Mouse (Mus musculus): ENCODE measurements around the gene Rcc1. TPM values are rescaled to one million over a fixed set of nuclear protein-coding genes. Genes with fewer than 3 reads are reported as not detected.

The Rcc1 gene
- total and polyA plus RNA-seq, 3 experiments: 93.6 to 149 (median 148) TPM

DNA sequence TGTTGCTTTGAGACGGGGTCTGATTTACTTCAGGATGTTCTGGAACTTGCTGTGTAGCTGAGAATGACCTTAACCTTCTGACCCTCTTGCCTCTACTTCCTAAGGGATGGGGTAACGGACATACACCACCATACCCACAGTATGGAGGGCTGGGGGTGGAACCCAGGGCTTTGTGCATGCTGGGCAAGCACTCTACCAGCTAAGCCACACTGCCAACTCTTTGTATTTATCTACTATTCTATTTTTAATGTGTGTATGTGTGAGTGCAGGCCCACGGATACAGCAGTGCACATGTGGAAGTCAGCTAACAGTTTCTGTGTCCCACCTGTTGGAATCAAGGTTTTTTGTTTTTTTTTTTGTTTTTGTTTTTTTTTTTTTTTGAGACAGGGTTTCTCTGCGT, 6.1 kb upstream of the Rcc1 start:
- dilution Hi-C loops (cut with MboI; ENCODE audit: extremely low pct_ligation_motif_present, extremely low pct_unique_long_range_greater_than_20kb, low sequenced_read_pairs): no loop called here

DNA sequence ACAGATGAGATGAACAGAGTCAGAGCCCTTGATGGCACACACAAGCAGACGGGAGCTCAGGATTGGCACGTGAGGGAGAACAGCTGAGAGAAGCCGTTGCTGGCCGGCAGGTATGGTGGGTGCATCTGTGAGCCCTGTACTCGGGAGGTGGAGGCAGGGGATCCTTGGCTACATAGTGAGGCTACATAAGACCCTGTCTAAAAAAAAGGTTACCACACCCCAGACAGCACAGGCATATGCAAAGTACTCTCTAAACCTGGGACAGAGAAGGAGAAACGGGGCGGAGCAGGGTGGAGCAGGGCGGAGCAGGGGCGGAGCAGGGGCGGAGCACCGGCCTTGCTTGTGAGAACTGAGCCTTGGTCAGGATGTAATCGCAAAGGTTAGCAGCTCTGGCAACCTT, 2.8 kb upstream of the Rcc1 start:
- dilution Hi-C loops (cut with MboI; ENCODE audit: extremely low pct_ligation_motif_present, extremely low pct_unique_long_range_greater_than_20kb, low sequenced_read_pairs) (no loop called here), in situ Hi-C loops (cut with MboI; ENCODE audit: low pct_ligation_motif_present, low pct_unique_long_range_greater_than_20kb, low sequenced_read_pairs) (loop anchor here (10.0 kb wide), 1 partner anchor 59 kb away; no protein-coding TSS in a partner anchor)
- Histone ChIP-seq H3K4me2 (ENCODE audit: insufficient read depth, low read depth, poor library complexity, severe bottlenecking) (peak overlapping the region; percentile 89), H3K4me1 (ENCODE audit: control insufficient read depth in 1 of 2, insufficient read depth in 2 of 2) (peaks cover 5 to 35% of the 10 kb centered on the region in 2 experiments), H3K9me3 (replicated peaks; ENCODE audit: low read length) (no peaks in the 10 kb centered on the region), H3K4me3 (replicated peaks in 1 of 3; ENCODE audit: low read depth in 2 of 3, low read length in 2 of 3, poor library complexity in 1 of 3) (peak overlapping the region in 2 of 3 experiments; percentile 15 to 33), H3K27me3 (replicated peaks) (no peaks in the 10 kb centered on the region), H3K79me2 (replicated peaks; ENCODE audit: control insufficient read depth, extremely low read depth, insufficient read depth, poor library complexity, severe bottlenecking) (peaks cover 20% of the 10 kb centered on the region), H3K9ac (ENCODE audit: insufficient read depth, low read depth) (no peak overlapping the region), H3K27ac (ENCODE audit: insufficient read depth, low read depth) (no peak overlapping the region), H3K36me3 (replicated peaks in 1 of 2; ENCODE audit: control insufficient read depth in 1 of 2, insufficient read depth in 1 of 2, low read length in 1 of 2) (peaks cover 8 to 46% of the 10 kb centered on the region in 2 experiments)
- DNase-seq (ENCODE audit: extremely low read depth): peak; percentile 63
- peak; percentile 43; the same call in 1 of the 2 replicates for TF ChIP-seq POLR2A (IDR thresholded peaks at IDR 0.05; ENCODE audit: low read depth, low read length)
- TF ChIP-seq BHLHE40 (IDR thresholded peaks at IDR 0.05; ENCODE audit: low read depth, low read length): peak; percentile 95
- TF ChIP-seq MAZ (IDR thresholded peaks at IDR 0.05; ENCODE audit: low read depth, low read length): no peak
- peak; percentile 68 for TF ChIP-seq ZNF384 (IDR thresholded peaks at IDR 0.05; ENCODE audit: low read depth, low read length)
- no peak for TF ChIP-seq POLR2AphosphoS2 (IDR thresholded peaks at IDR 0.05; ENCODE audit: low read depth, low read length)

More for the DNA sequence above, 6.1 kb upstream of the Rcc1 start:
- H3K4me3 ChIP-seq (replicated peaks in 1 of 3; ENCODE audit: low read depth in 2 of 3, low read length in 2 of 3, poor library complexity in 1 of 3): no peak overlapping the region
- no peak for DNase-seq (ENCODE audit: extremely low read depth)
- no peaks in the 10 kb centered on the region for H3K27me3 ChIP-seq (replicated peaks)
- no peaks in the 10 kb centered on the region for H3K79me2 ChIP-seq (replicated peaks; ENCODE audit: control insufficient read depth, extremely low read depth, insufficient read depth, poor library complexity, severe bottlenecking)
- peaks cover 8 to 42% of the 10 kb centered on the region in 2 experiments for H3K36me3 ChIP-seq (replicated peaks in 1 of 2; ENCODE audit: control insufficient read depth in 1 of 2, insufficient read depth in 1 of 2, low read length in 1 of 2)
- no peak overlapping the region for H3K9ac ChIP-seq (ENCODE audit: insufficient read depth, low read depth)
- no peak overlapping the region for H3K4me2 ChIP-seq (ENCODE audit: insufficient read depth, low read depth, poor library complexity, severe bottlenecking)
- no peak for TF ChIP-seq UBTF (IDR thresholded peaks at IDR 0.05; ENCODE audit: low read depth, low read length)
- TF ChIP-seq POLR2AphosphoS2 (IDR thresholded peaks at IDR 0.05; ENCODE audit: low read depth, low read length): no peak
- no peak for TF ChIP-seq JUND (conservative IDR thresholded peaks at IDR 0.05; ENCODE audit: low read depth, low read length)
- no peak for TF ChIP-seq CHD2 (IDR thresholded peaks at IDR 0.05; ENCODE audit: low read length)
- H3K9me3 ChIP-seq (replicated peaks; ENCODE audit: low read length): no peaks in the 10 kb centered on the region
- H3K27ac ChIP-seq (ENCODE audit: insufficient read depth, low read depth): no peak overlapping the region
- in situ Hi-C loops (cut with MboI; ENCODE audit: low pct_ligation_motif_present, low pct_unique_long_range_greater_than_20kb, low sequenced_read_pairs): loop anchor here (10.0 kb wide), 1 partner anchor 55 kb away; no protein-coding TSS in a partner anchor
- peaks cover 2 to 36% of the 10 kb centered on the region in 2 experiments; a peak in 3 of 4 replicates for H3K4me1 ChIP-seq (ENCODE audit: control insufficient read depth in 1 of 2, insufficient read depth in 2 of 2)

DNA sequence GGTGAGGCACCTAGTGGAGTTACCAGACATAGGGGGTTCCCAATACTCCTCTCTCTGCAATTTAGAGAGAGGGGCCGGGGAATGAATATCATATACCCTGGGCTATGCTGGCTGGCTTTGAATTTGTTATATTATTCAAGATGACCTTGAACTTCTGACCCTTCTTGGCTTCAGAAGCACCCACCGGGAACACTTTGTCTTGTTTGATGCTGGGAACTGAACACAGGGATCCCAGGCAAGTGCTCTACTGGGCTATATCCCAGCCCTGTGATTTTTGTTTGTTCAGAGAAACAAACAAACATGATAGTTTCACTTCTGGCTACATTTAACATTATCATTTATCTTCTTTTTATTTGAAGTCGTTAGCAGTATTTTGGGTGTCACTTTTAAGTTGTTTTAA, 2.0 kb upstream of the Rcc1 start:
- dilution Hi-C loops (cut with MboI; ENCODE audit: extremely low pct_ligation_motif_present, extremely low pct_unique_long_range_greater_than_20kb, low sequenced_read_pairs): no loop called here
- peaks cover 23% of the 10 kb centered on the region for H3K79me2 ChIP-seq (replicated peaks; ENCODE audit: control insufficient read depth, extremely low read depth, insufficient read depth, poor library complexity, severe bottlenecking)
- no peak for TF ChIP-seq CHD1 (IDR thresholded peaks at IDR 0.05; ENCODE audit: low read depth, low read length)
- no peak for TF ChIP-seq UBTF (IDR thresholded peaks at IDR 0.05; ENCODE audit: low read depth, low read length)
- no peak for TF ChIP-seq MYC (IDR thresholded peaks at IDR 0.05; ENCODE audit: low read depth, low read length)
- TF ChIP-seq MAFK (IDR thresholded peaks at IDR 0.05; ENCODE audit: insufficient replicate concordance, low read length): no peak
- no peak for TF ChIP-seq NELFE (IDR thresholded peaks at IDR 0.05; ENCODE audit: low read depth, low read length)
- no peak for TF ChIP-seq SMC3 (IDR thresholded peaks at IDR 0.05; ENCODE audit: low read depth, low read length)
- H3K4me3 ChIP-seq (replicated peaks in 1 of 3; ENCODE audit: low read depth in 2 of 3, low read length in 2 of 3, poor library complexity in 1 of 3): no peak overlapping the region
- H3K4me2 ChIP-seq (ENCODE audit: insufficient read depth, low read depth, poor library complexity, severe bottlenecking): no peak overlapping the region
- no peak overlapping the region for H3K27ac ChIP-seq (ENCODE audit: insufficient read depth, low read depth)
- in situ Hi-C loops (cut with MboI; ENCODE audit: low pct_ligation_motif_present, low pct_unique_long_range_greater_than_20kb, low sequenced_read_pairs): loop anchor here (10.0 kb wide), 1 partner anchor 59 kb away; no protein-coding TSS in a partner anchor
- DNase-seq (ENCODE audit: extremely low read depth): no peak
- no peaks in the 10 kb centered on the region for H3K9me3 ChIP-seq (replicated peaks; ENCODE audit: low read length)
- peaks cover 8 to 42% of the 10 kb centered on the region in 2 experiments for H3K4me1 ChIP-seq (ENCODE audit: control insufficient read depth in 1 of 2, insufficient read depth in 2 of 2)
- no peaks in the 10 kb centered on the region for H3K27me3 ChIP-seq (replicated peaks)
- peaks cover 15 to 50% of the 10 kb centered on the region in 2 experiments for H3K36me3 ChIP-seq (replicated peaks in 1 of 2; ENCODE audit: control insufficient read depth in 1 of 2, insufficient read depth in 1 of 2, low read length in 1 of 2)
- no peak overlapping the region for H3K9ac ChIP-seq (ENCODE audit: insufficient read depth, low read depth)

Measured in CH12.LX (cell line).